Mouse (Mus musculus) heart, embryonic 15.5 days (tissue): ENCODE measurements around the gene Cbfa2t2. TPM values are rescaled to one million over a fixed set of nuclear protein-coding genes. Genes with fewer than 3 reads are reported as not detected.

Experiments used
- ATAC-seq: fragments of 200-750 bp; cut with Nextera tagmentation; replicated peaks from 2 replicates; pipeline ENCODE4 v1.8.0; 2017; ENCODE audit warnings: low read depth, moderate TSS enrichment; ENCODE audit not compliant: insufficient number of reproducible peaks, insufficient read depth, low FRiP score
- H3K27ac ChIP-seq: fragments of 300-500 bp; sonication (generic); 2 replicates; pipeline ENCODE4 v1.5.1; 2015; ENCODE audit warnings: mild to moderate bottlenecking, inconsistent platforms
- H3K27me3 ChIP-seq: fragments of 300-500 bp; sonication (generic); 2 replicates; pipeline ENCODE4 v1.6.1; 2015; ENCODE audit warnings: inconsistent platforms
- H3K36me3 ChIP-seq: fragments of 300-500 bp; sonication (generic); 2 replicates; pipeline ENCODE4 v1.6.1; 2015; ENCODE audit warnings: mild to moderate bottlenecking, inconsistent platforms
- H3K4me1 ChIP-seq: fragments of 300-500 bp; sonication (generic); replicated peaks from 2 replicates; pipeline ENCODE4 v1.6.1; 2015; ENCODE audit warnings: inconsistent platforms
- H3K4me2 ChIP-seq: fragments of 300-500 bp; sonication (generic); 2 replicates; pipeline ENCODE4 v1.6.1; 2015; ENCODE audit warnings: inconsistent platforms, mild to moderate bottlenecking, moderate library complexity
- H3K4me3 ChIP-seq: fragments of 300-500 bp; sonication (generic); 2 replicates; pipeline ENCODE4 v1.5.1; 2015; ENCODE audit warnings: mild to moderate bottlenecking, inconsistent platforms
- H3K9ac ChIP-seq: fragments of 300-500 bp; sonication (generic); 2 replicates; pipeline ENCODE4 v1.6.1; 2015; ENCODE audit warnings: mild to moderate bottlenecking, inconsistent platforms
- H3K9me3 ChIP-seq: fragments of 300-500 bp; sonication (generic); replicated peaks from 2 replicates; pipeline ENCODE4 v1.6.1; 2016; ENCODE audit warnings: inconsistent platforms
- whole genome bisulfite sequencing: fragments of 180-500 bp; shearing (Covaris S2); methylation state at CpG from one replicate; pipeline ENCODE4 v1.1.7; 2015; ENCODE audit warnings: mixed read lengths; 5-methylcytosine and 5-hydroxymethylcytosine counted together
- polyA plus RNA-seq: library from polyadenylated mRNA; unstranded; fragments of >200 nt; fragmentation: Nextera tagmentation; extraction: Ambion mirVana; gene quantifications from 2 replicates; pipeline ENCODE4 v1.2.1, GENCODE M21; 2015

The Cbfa2t2 gene
- polyA plus RNA-seq, 1 experiment from 2014 or later: 25.9 TPM

DNA sequence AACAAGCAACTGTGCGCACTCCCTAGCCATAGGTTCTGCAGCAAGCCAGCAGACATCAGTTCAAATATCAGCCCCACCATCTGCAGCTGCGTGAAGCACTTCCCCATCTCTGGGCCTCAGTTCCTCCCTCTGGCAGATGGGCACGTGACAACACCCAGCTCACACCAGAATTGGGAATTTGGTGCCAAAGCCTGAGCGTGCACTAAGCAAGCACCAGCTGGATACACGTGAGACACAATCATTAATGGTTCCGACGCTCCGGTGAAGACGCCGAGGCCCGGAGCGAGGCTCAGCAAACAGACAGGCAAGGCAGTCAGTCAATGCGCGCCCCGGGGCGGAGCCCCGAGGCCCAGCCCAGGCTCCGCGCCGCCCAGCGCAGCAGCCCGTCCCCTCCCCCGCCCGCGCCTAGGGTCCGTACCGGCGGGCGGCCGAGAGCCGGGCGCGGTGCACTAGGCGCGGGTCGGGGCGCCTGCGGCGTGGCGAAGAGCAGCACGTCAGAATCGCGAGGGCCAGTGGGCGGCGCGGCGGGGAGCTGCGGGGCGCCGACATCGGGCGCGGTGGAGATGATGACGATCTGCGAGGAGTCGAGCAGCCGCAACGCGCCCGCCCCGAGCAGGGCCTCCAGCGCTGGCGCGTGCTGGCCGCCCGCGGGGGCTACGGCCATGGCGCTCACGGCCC is 132.9 kb downstream of the Cbfa2t2 start:
- H3K36me3 ChIP-seq: no peaks in the 10 kb centered on the region
- peak overlapping the region; percentile 92 for H3K4me2 ChIP-seq
- ATAC-seq: peak; percentile 83
- H3K9ac ChIP-seq: peak overlapping the region; percentile 74
- WGBS: under 1% methylated on average over 66 of the region's 70 CpGs
- peak overlapping the region; percentile 78 for H3K27ac ChIP-seq
- no peaks in the 10 kb centered on the region for H3K27me3 ChIP-seq
- H3K4me1 ChIP-seq: peaks cover 39% of the 10 kb centered on the region
- H3K9me3 ChIP-seq: no peaks in the 10 kb centered on the region
- peak overlapping the region; percentile 77 for H3K4me3 ChIP-seq

DNA sequence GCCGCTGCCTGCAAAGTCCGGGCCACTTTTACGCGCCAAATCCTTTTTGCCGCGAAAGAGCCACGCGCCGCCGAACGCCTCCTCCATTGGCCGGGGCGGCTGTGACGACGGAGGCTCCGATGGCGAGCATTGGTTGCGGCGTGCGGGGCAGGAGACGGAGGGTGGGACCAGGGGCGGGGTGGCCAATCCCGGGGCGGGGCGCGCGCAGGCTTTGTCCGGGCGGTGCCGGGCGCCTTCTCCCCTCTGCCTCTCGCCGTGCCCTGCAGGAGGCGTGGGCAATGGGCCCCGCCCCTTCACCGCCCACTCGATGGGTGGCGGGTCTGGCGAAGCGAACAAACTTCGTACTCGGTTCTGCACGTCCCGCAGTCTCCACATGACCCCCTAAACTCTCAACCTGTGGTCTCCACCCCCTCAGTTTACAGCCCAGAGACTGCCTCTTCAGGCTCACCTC is 133.6 kb downstream of the Cbfa2t2 start, which contains the start of gene E2f1:
Gene E2f1 (minus strand): TSS at position 57 of the 451 bp plus-strand sequence.
- peaks cover 39% of the 10 kb centered on the region for H3K4me1 ChIP-seq
- peak; percentile 97 for ATAC-seq
- H3K27ac ChIP-seq: peak within 1 kb of the TSS; percentile 78
- peak within 1 kb of the TSS; percentile 92 for H3K4me2 ChIP-seq
- peak within 1 kb of the TSS; percentile 77 for H3K4me3 ChIP-seq
- no peaks in the 10 kb centered on the region for H3K36me3 ChIP-seq
- H3K27me3 ChIP-seq: no peaks in the 10 kb centered on the region
- no peaks in the 10 kb centered on the region for H3K9me3 ChIP-seq
- peak within 1 kb of the TSS; percentile 74 for H3K9ac ChIP-seq
- WGBS: under 1% methylated on average over 37 of the region's 44 CpGs

DNA sequence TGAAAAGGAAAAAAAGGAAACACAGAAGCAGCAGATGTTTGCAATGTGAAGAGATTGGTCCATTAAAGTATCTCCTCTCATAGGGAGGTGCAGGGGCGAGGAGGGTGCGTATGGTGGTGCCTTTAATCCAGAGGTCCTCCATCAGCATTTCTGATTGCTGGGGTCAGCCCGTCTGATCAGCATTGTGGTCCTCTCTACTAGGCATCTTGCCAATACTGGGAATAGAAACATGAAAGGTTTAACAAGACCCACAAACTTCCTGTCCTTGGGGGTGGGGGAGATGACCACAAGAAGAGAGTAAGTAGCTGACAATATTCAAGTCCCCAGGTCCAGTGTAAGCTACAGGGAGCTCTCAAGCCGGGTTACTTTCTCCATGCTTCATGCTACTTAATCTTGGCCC is 134.4 kb downstream of the Cbfa2t2 start:
- whole genome bisulfite sequencing: 54% methylated on average over 4 of the region's 4 CpGs
- Histone ChIP-seq H3K9ac (no peak overlapping the region), H3K36me3 (no peaks in the 10 kb centered on the region), H3K27ac (0 out of 2 replicates have a peak overlapping the region, but pooled peaks have one; percentile 65), H3K9me3 (no peaks in the 10 kb centered on the region), H3K4me3 (peak overlapping the region; percentile 77; the same call in 1 of the 2 replicates), H3K27me3 (no peaks in the 10 kb centered on the region), H3K4me2 (peak overlapping the region; percentile 92), H3K4me1 (peaks cover 39% of the 10 kb centered on the region)
- ATAC-seq: no peak

DNA sequence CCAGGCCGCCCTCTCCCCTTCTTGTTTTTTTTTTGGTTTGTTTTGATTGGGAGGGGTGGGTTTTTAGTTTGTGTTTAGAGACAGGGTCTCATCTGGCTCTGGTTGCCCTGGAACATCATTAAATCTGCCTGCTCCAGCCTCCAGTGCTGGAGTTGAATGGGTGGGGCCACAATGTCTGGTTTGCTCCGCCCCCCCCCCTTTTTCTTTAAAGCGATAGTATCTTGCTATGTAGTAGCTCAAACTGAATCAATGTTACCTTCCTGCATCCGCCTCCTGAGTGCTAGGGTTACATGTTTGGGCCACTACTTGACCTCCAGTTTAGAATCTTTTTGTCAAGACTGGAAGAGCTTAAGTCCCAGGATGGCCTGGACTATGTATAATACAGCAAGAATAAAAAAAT is 135.0 kb downstream of the Cbfa2t2 start:
- no peaks in the 10 kb centered on the region for H3K27me3 ChIP-seq
- H3K4me2 ChIP-seq: no peak overlapping the region
- no peaks in the 10 kb centered on the region for H3K36me3 ChIP-seq
- no peak overlapping the region for H3K27ac ChIP-seq
- peaks cover 36% of the 10 kb centered on the region for H3K4me1 ChIP-seq
- WGBS: 84% methylated on average over 4 of the region's 4 CpGs
- no peak for ATAC-seq
- H3K4me3 ChIP-seq: no peak overlapping the region
- no peak overlapping the region for H3K9ac ChIP-seq
- H3K9me3 ChIP-seq: no peaks in the 10 kb centered on the region

DNA sequence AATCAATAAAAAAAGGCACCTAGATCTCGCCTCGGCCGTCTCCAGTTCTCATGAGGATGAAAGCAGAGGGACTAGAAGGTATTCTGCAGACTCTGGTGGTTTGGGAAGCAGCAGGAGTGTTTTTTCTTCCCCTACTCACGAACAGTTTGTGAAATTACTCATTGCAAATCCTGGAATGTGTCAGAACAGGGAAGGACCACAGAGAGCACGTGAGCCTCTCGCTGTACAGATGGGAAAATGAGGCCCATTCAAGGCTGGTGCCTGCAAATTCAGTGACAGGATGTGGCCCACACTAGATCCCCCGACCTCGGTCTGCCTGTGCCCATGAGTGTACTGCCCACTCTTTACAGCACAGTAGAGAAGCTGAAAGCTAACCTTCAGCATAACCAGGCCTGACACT is 135.7 kb downstream of the Cbfa2t2 start:
- H3K9ac ChIP-seq: no peak overlapping the region
- no peaks in the 10 kb centered on the region for H3K27me3 ChIP-seq
- H3K27ac ChIP-seq: no peak overlapping the region
- no peaks in the 10 kb centered on the region for H3K36me3 ChIP-seq
- H3K9me3 ChIP-seq: no peaks in the 10 kb centered on the region
- 72% methylated on average over 8 of the region's 8 CpGs for WGBS
- peaks cover 32% of the 10 kb centered on the region for H3K4me1 ChIP-seq
- H3K4me2 ChIP-seq: no peak overlapping the region
- H3K4me3 ChIP-seq: no peak overlapping the region
- ATAC-seq: no peak

DNA sequence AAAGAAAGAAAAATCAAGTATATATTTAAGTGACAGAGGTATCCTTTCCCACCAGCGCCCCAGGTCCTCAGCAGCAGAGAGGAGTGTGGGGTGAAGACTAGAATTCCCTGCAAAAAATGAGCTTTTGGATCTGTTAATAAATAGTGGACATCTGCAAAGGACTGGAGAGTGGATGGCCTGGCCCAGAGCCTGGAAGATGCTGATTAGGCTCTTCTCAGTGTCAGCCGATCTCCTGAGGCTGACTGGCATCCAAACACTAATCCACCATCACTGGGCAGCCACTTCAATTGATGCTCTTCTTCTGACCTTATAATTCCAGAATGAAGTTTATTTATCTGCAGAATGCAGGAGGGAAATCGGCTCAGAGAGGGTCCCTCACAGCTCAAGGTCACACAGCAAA is 136.7 kb downstream of the Cbfa2t2 start:
- Histone ChIP-seq H3K4me2 (no peak overlapping the region), H3K4me1 (peaks cover 23% of the 10 kb centered on the region), H3K9ac (no peak overlapping the region), H3K9me3 (no peaks in the 10 kb centered on the region), H3K4me3 (no peak overlapping the region), H3K36me3 (no peaks in the 10 kb centered on the region), H3K27me3 (no peaks in the 10 kb centered on the region), H3K27ac (no peak overlapping the region)
- 75% methylated on average over 3 of the region's 3 CpGs for WGBS
- no peak for ATAC-seq

DNA sequence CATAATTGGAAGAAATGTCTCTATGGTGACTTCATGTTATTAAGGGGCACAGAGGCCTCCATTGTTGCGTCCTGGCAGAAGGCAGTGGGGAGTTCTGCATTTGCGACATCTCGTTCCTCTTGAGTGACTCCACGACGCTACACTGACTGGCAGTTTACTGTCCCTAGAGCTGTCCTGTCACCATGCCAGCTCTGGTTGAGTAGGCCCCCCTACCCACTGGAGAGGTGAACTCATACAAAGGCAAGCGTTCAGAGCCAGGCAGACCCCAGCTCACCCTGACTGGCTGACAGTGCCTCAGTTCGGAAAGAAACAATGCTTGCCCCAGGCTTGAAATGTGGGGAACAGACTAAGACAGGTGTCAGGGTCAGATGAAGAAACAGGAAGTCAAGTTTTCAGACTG is 138.0 kb downstream of the Cbfa2t2 start:
- Histone ChIP-seq H3K36me3 (no peaks in the 10 kb centered on the region), H3K9ac (no peak overlapping the region), H3K9me3 (no peaks in the 10 kb centered on the region), H3K4me3 (no peak overlapping the region), H3K4me2 (no peak overlapping the region), H3K27me3 (no peaks in the 10 kb centered on the region), H3K27ac (no peak overlapping the region), H3K4me1 (peaks cover 11% of the 10 kb centered on the region)
- WGBS: 74% methylated on average over 7 of the region's 7 CpGs
- no peak for ATAC-seq

DNA sequence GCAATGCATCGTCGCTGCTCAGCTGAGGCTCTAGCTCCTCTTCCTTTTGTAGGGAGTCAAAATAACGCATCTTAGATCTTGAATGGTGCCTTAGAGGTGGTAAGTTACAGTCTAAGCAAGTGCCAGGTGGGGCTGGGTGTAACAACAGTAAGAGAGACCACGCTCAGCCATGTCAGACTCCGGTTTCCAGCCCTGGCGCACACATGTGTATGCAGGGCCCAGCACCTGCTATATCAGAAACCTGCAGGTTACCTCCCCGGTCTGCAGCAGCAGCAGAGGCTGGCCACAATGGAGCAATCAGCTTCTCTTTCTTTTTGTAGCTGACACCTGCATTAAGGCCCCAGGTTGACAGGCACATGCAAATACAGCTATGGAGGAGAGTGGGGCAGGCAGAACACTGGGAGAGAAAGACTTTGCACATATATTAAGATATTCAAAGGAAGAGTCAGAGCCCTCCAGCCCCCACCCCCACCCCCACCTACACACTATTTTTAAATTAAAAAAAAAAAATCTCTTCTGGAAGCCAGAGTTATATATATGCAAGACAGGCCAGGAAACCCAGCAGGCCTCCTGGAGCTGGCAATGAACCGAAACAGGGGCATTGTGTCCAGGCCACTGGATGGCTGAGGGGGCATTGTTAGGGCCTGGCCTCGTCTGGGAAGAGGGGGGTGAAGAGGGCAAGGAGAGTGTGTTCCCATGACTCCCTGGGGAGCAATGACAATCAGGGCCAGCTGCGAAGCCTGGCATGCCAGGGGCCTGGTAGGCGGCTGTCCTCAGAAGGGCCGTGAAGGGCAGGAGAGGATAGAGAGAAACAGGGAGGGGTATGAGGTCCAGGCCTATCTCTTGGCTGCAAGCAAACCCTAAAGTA is 140.8 kb downstream of the Cbfa2t2 start:
- WGBS: 54% methylated on average over 12 of the region's 12 CpGs
- no peak overlapping the region for H3K27ac ChIP-seq
- no peak overlapping the region for H3K9ac ChIP-seq
- no peaks in the 10 kb centered on the region for H3K27me3 ChIP-seq
- H3K4me1 ChIP-seq: peaks cover 5% of the 10 kb centered on the region
- H3K9me3 ChIP-seq: no peaks in the 10 kb centered on the region
- H3K36me3 ChIP-seq: no peaks in the 10 kb centered on the region
- no peak overlapping the region for H3K4me3 ChIP-seq
- ATAC-seq: peak; percentile 57; the same call in 1 of the 2 replicates
- no peak overlapping the region for H3K4me2 ChIP-seq

DNA sequence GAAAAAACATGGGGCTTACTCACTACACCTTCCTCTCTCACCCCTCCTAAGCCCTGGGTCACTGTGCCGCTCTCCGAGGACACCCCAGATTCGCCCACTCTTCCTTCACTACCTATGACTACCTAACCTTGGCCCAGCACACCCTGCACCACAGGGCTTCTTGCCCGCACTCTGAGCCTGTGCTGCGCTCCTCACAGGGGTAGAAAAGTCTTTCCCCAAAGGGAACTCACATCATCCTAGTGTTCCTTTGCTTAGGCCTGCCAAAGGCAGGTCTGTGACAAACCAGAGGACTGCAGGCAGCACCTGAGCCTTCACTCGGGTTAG is 141.4 kb downstream of the Cbfa2t2 start:
- H3K9me3 ChIP-seq: no peaks in the 10 kb centered on the region
- H3K27ac ChIP-seq: no peak overlapping the region
- peaks cover 5% of the 10 kb centered on the region for H3K4me1 ChIP-seq
- no peak overlapping the region for H3K4me3 ChIP-seq
- H3K4me2 ChIP-seq: no peak overlapping the region
- no peaks in the 10 kb centered on the region for H3K27me3 ChIP-seq
- no peak for ATAC-seq
- 79% methylated on average over 6 of the region's 6 CpGs for WGBS
- no peaks in the 10 kb centered on the region for H3K36me3 ChIP-seq
- no peak overlapping the region for H3K9ac ChIP-seq

DNA sequence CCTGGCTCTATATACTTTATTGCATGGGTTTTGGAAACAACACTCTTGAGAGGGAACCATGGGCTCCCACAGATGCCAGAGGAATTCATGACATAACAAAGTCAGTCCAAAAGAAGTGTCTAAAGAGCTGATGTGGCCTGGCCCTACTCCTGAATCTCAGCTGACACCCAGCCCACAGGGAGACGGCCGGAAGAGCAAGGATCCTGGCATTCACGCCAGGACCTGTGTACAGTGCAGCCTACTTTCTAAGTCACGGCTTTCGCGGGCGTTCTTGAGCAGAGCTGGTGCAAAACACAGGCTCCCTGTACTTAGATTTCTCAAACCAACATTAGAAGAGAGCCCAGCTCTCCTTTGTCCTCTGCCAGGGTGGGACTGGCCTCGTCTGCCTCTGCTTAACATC is 144.3 kb downstream of the Cbfa2t2 start:
- H3K4me3 ChIP-seq: no peak overlapping the region
- no peak for ATAC-seq
- peaks cover 21% of the 10 kb centered on the region for H3K4me1 ChIP-seq
- no peaks in the 10 kb centered on the region for H3K9me3 ChIP-seq
- H3K27me3 ChIP-seq: no peaks in the 10 kb centered on the region
- no peak overlapping the region for H3K4me2 ChIP-seq
- no peak overlapping the region; the same call in 1 of the 2 replicates for H3K27ac ChIP-seq
- 61% methylated on average over 8 of the region's 8 CpGs for WGBS
- H3K36me3 ChIP-seq: no peaks in the 10 kb centered on the region
- H3K9ac ChIP-seq: no peak overlapping the region

DNA sequence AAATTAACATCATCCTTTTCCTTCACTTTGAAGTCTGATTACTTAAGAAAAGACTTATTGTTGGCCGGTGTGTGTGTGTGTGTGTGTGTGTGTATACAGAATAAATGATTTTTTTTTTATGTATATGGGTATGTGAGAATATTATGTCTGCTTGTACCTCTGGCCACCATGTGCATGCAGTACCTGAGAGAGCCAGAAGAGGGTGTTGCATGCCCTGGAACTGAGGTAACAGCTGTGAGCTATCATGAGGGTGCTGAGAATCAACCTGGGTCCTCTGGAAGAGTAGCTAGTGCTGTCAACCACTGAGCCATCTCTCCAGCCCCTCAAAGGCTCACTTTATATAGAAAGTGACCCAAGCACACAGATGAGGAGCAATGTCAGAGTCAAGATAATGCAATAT is 145.1 kb downstream of the Cbfa2t2 start:
- WGBS: 97% methylated on average over 1 of the region's 1 CpGs
- H3K36me3 ChIP-seq: no peaks in the 10 kb centered on the region
- no peak for ATAC-seq

More for the DNA sequence above, 145.1 kb downstream of the Cbfa2t2 start:
- no peak overlapping the region for H3K4me3 ChIP-seq
- no peaks in the 10 kb centered on the region for H3K27me3 ChIP-seq
- no peak overlapping the region for H3K27ac ChIP-seq
- peaks cover 21% of the 10 kb centered on the region for H3K4me1 ChIP-seq
- H3K4me2 ChIP-seq: no peak overlapping the region
- H3K9ac ChIP-seq: no peak overlapping the region
- H3K9me3 ChIP-seq: no peaks in the 10 kb centered on the region
